Mouse (Mus musculus) G1E (cell line): ENCODE results near the gene Gm10721.
"Not testable (repeated sequence)": the region's sequence is repeated elsewhere in the genome, so short reads cannot be mapped to it uniquely, and the experiment has no call there.

ENCODE experiments used
- CTCF ChIP-seq: IDR thresholded peaks from 2 replicates; pipeline ENCODE4 v1.5.1; 2012; ENCODE audit warnings: low read depth, low read length, inconsistent platforms, mixed read lengths
- POLR2AphosphoS5 ChIP-seq: IDR thresholded peaks from 2 replicates; pipeline ENCODE4 v1.6.1; 2012; ENCODE audit warnings: low read depth, low read length, inconsistent platforms; ENCODE audit not compliant: insufficient replicate concordance

GRCm38 (mm10) chr9:3006636-3007035 lies 6.3 kb upstream of the Gm10721 start:
- TF ChIP-seq CTCF, POLR2AphosphoS5: not testable (repeated sequence)
